Mouse (Mus musculus) ES-E14 (cell line): ENCODE data around the gene Sapcd1. TPM values are rescaled to one million over a fixed set of nuclear protein-coding genes. Genes with fewer than 3 reads are reported as not detected.
A peak's percentile ranks its signal among the peaks of the same experiment; 100 is the strongest.

Experiments used
- DNase-seq: peaks from one replicate; pipeline ENCODE4 v3.0.0-alpha.2; 2013; ENCODE audit warnings: low read depth, low spot score
- H3K27ac ChIP-seq: 2 replicates; pipeline ENCODE4 v1.5.1; 2012; ENCODE audit warnings: low read depth, mild to moderate bottlenecking, low read length, moderate library complexity, mixed read lengths; ENCODE audit not compliant: poor library complexity, insufficient read depth, severe bottlenecking
- H3K36me3 ChIP-seq: 2 replicates; pipeline ENCODE4 v1.6.1; 2012; ENCODE audit warnings: mild to moderate bottlenecking, low read length, moderate library complexity, mixed read lengths; ENCODE audit not compliant: control insufficient read depth, poor library complexity, insufficient read depth, severe bottlenecking
- H3K4me1 ChIP-seq, 2 experiments: fragments of 150-350 bp in 1 of 2; sonication (generic) in 1 of 2; 2 replicates each; pipeline ENCODE4 v1.6.1; 2012; ENCODE audit warnings: low read length in 2 of 2, mild to moderate bottlenecking in 1 of 2, mixed read lengths in 1 of 2; ENCODE audit not compliant: control insufficient read depth in 2 of 2, insufficient read depth in 2 of 2, poor library complexity in 1 of 2
- H3K4me3 ChIP-seq, 2 experiments: fragments of 150-350 bp in 1 of 2; sonication (generic) in 1 of 2; 2 replicates each; pipeline ENCODE4 v1.5.1; 2012; ENCODE audit warnings: low read length in 2 of 2, low read depth in 1 of 2, mild to moderate bottlenecking in 1 of 2, mixed read lengths in 1 of 2; ENCODE audit not compliant: insufficient read depth in 1 of 2, poor library complexity in 1 of 2, severe bottlenecking in 1 of 2
- H3K9ac ChIP-seq: 2 replicates; pipeline ENCODE4 v1.6.1; 2012; ENCODE audit warnings: low read depth, mild to moderate bottlenecking, low read length, mixed read lengths; ENCODE audit not compliant: poor library complexity, insufficient read depth, severe bottlenecking
- H3K9me3 ChIP-seq: fragments of 150-350 bp; sonication (generic); 2 replicates; pipeline ENCODE4 v1.6.1; 2012; ENCODE audit warnings: low read depth, mild to moderate bottlenecking, low read length; ENCODE audit not compliant: control insufficient read depth, insufficient read depth
- CHD2 ChIP-seq: IDR thresholded peaks from 2 replicates; pipeline ENCODE4 v1.6.1; 2014; ENCODE audit warnings: mild to moderate bottlenecking, low read depth, low read length, inconsistent platforms
- HCFC1 ChIP-seq: IDR thresholded peaks from 2 replicates; pipeline ENCODE4 v1.6.1; 2012; ENCODE audit warnings: low read length, inconsistent platforms, borderline replicate concordance; ENCODE audit not compliant: insufficient read depth
- MAFK ChIP-seq: IDR thresholded peaks from 2 replicates; pipeline ENCODE4 v1.6.1; 2014; ENCODE audit warnings: mild to moderate bottlenecking, low read depth, low read length, inconsistent platforms; ENCODE audit not compliant: insufficient read depth
- ZC3H11A ChIP-seq: IDR thresholded peaks from 2 replicates; pipeline ENCODE4 v1.6.1; 2012; ENCODE audit warnings: low read depth, mild to moderate bottlenecking, inconsistent platforms, low read length, borderline replicate concordance
- ZNF384 ChIP-seq: IDR thresholded peaks from 2 replicates; pipeline ENCODE4 v1.6.1; 2012; ENCODE audit warnings: low read depth, low read length, inconsistent platforms
- in situ Hi-C, 2 experiments: fragments of 600-800 bp; cut with MboI; formaldehyde crosslinking; loops; one replicate each; pipeline ENCODE4 v1.15.1; 2025; ENCODE audit warnings: low sequenced_read_pairs in 2 of 2, inconsistent platforms in 1 of 2; ENCODE audit not compliant: unreplicated experiment in 2 of 2
- total RNA-seq: library from RNA; depleted of rRNA; stranded (reverse); fragments of 300-350 nt; gene quantifications from 2 replicates; pipeline ENCODE4 v1.2.3, GENCODE M21; 2012; rRNA removed

Gene Sapcd1
- 3.1 and 4.7 TPM in 2 replicates for total RNA-seq

DNA sequence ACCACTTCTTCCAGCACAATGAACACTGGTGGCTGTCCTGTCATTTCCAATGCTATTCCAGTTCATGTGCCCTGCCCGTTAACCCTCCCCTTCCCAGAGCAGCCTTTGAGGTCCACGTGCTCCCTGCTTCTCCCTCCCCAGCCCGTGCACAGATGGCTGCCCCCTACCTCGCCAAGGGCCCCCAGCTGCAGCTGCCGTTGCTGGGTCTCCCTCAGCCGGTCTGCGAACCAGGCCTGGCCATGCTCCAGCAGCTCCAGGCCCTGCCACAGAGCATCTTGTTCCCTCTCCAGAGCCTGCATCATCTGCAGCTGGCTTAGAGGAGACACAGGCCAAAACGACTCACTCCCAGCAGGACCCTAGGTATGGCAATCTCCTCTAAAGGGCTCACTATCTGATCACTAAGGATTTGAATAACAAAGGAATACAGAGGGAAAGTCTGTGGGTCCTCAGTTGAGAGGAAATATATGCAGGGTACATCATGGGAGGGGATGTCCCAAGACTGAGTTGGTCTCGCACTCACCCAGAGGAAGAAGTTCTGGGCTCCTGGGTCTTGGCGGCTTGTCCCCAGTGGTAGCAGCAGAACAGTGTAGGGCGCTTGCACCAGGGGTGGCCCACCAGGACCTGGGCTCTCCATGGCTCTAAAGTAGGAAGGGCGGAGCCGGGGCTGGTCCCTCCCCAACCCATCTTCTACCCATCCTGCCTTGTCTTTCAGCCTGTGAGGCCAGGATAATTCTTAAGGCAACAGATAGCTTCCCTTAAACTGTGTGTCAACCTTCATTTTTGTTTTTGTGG, at the start of gene Sapcd1:
Gene Sapcd1, minus strand, starts transcription at position 740 of the 792 bp plus-strand sequence.
- no peak within 1 kb of the TSS for H3K9ac ChIP-seq
- H3K9me3 ChIP-seq, result no peaks in the 10 kb centered on the region
- peaks cover 0 to 29% of the 10 kb centered on the region in 2 experiments; a peak in 2 of 4 replicates for H3K4me1 ChIP-seq
- TF ChIP-seq ZC3H11A, result no peak
- no peak for TF ChIP-seq MAFK
- H3K27ac ChIP-seq, result peak within 1 kb of the TSS; percentile 8; the same call in 1 of the 2 replicates
- H3K4me3 ChIP-seq, result peak within 1 kb of the TSS in 1 of 2 experiments; percentile 4; a peak in 1 of 4 replicates
- no peak for DNase-seq
- in situ Hi-C loops, result no loop called here
- H3K36me3 ChIP-seq, result no peaks in the 10 kb centered on the region

DNA sequence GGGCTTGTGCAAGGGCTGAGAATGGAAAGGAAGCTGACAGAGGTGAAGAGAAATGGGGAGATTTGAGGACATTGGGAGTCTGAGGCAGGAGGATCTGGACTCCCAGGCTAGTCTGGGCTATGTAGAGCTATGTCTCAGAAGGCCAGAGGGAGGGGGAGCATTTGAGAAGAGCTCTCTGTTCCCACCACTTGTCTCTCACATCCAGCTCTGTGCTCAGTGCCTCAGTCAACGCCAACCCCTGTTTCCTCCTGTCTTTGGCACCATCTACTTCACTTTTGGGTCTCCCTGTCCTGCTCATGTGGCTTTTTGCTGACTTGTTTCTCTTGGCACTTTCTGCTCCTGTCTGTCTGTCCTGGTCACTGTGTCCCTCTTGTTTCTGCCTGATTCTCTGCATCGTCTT, 49.5 kb upstream of the Sapcd1 start:
- TF ChIP-seq HCFC1 (no peak), CHD2 (no peak), ZNF384 (no peak), MAFK (no peak), ZC3H11A (no peak)
- in situ Hi-C loops, result no loop called here
- H3K4me3 ChIP-seq, result peak overlapping the region; percentile 52 to 54
- no peaks in the 10 kb centered on the region for H3K9me3 ChIP-seq
- peak overlapping the region; percentile 18; the same call in 1 of the 2 replicates for H3K9ac ChIP-seq
- no peaks in the 10 kb centered on the region for H3K36me3 ChIP-seq
- no peak for DNase-seq
- H3K27ac ChIP-seq, result peak overlapping the region; percentile 90
- peaks cover 11 to 17% of the 10 kb centered on the region in 2 experiments for H3K4me1 ChIP-seq

DNA sequence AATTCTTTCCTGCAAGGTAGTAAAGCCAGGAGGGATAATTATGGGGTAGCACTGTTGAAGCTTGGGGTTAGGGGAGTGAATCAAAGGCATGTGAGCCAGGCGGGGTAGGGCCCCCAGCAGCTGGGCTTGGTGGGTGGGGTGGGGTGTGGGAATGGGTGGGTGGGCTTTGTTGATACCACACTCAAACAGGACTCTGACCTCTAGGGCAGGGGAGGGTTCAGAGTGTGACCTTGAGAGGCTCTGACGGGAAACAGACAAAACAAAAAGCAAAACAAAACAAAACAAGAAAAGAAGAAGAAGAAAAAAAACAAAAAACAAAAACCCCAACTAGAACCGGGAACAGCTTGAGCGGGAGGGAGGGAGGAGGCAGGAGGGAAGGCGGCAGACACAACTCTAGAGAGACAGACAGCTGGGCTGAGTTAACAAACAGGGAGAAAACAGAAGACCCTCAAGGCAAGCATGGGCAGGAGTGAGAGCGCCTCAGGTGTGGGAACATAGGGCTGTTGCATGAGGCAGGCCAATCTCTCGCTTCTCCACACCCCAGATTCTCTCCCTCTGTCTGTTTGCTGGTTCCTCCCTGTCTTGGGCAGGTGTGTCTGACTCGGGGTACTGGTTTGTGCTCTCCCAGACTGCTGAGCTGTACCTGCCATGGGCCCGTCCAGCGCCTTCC, 48.8 kb upstream of the Sapcd1 start, which contains the start of gene Ly6g6e:
Gene Ly6g6e, plus strand, starts transcription at position 396 of the 670 bp plus-strand sequence.
- Histone ChIP-seq H3K36me3 (no peaks in the 10 kb centered on the region), H3K4me3 (peak within 1 kb of the TSS; percentile 52 to 54), H3K27ac (peak within 1 kb of the TSS; percentile 90), H3K9me3 (no peaks in the 10 kb centered on the region), H3K4me1 (peaks cover 15 to 17% of the 10 kb centered on the region in 2 experiments), H3K9ac (peak within 1 kb of the TSS; percentile 61)
- DNase-seq, result peak; percentile 43
- in situ Hi-C loops, result no loop called here
- TF ChIP-seq HCFC1 (0 out of 2 replicates have a peak, but pooled peaks have one; percentile 28), CHD2 (no peak), ZC3H11A (no peak), MAFK (no peak), ZNF384 (0 out of 2 replicates have a peak, but pooled peaks have one; percentile 49)

DNA sequence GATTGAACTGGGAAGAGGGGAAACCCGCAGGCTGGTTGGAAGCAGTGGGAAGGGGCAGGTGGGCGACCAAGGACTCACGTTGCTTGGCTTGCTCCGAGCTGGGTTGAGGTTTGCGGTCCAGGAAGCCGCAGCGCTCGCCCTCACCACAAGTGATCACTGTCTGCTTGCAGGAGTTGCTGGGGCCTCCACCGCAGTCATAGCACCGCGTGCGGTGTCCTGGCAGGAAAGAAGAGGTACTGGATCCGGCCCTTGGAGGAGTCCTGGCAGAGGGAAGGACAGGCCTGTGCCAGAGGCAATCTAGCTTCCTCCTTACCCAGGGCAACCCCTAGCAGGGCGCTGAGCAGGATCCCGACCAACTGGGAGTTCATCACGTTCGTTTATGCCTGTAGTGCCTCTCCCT, 46.3 kb upstream of the Sapcd1 start:
- in situ Hi-C loops, result no loop called here
- no peak overlapping the region for H3K27ac ChIP-seq
- TF ChIP-seq CHD2, result no peak
- TF ChIP-seq ZC3H11A, result no peak
- TF ChIP-seq ZNF384, result no peak
- TF ChIP-seq MAFK, result no peak
- TF ChIP-seq HCFC1, result no peak

More for the DNA sequence above, 46.3 kb upstream of the Sapcd1 start:
- no peaks in the 10 kb centered on the region for H3K36me3 ChIP-seq
- peaks cover 16 to 20% of the 10 kb centered on the region in 2 experiments for H3K4me1 ChIP-seq
- DNase-seq, result no peak
- peak overlapping the region; percentile 16 to 57 for H3K4me3 ChIP-seq
- H3K9me3 ChIP-seq, result no peaks in the 10 kb centered on the region
- peak overlapping the region; percentile 52 for H3K9ac ChIP-seq
